Mouse (Mus musculus) MEL (cell line): ENCODE measurements around the gene Ptprk.

ENCODE experiments used
- CHD2 ChIP-seq: IDR thresholded peaks from 2 replicates; pipeline ENCODE4 v1.6.1; 2011; ENCODE audit warnings: low read length, improper control_type of control experiment
- CTCF ChIP-seq, 3 experiments: IDR thresholded peaks in 2 of 3; conservative IDR thresholded peaks in 1 of 3; 2 replicates each; pipeline ENCODE4 v1.5.1; 2011 to 2012; ENCODE audit warnings: low read length in 3 of 3, low read depth in 2 of 3, mild to moderate bottlenecking in 2 of 3, improper control_type of control experiment in 1 of 3, inconsistent platforms in 1 of 3, mixed read lengths in 1 of 3, moderate library complexity in 1 of 3; ENCODE audit not compliant: control insufficient read depth in 1 of 3, insufficient read depth in 1 of 3, poor library complexity in 1 of 3, severe bottlenecking in 1 of 3
- ELF1 ChIP-seq: IDR thresholded peaks from 2 replicates; pipeline ENCODE4 v1.6.1; 2014; ENCODE audit warnings: low read depth, mild to moderate bottlenecking, inconsistent platforms, low read length, improper control_type of control experiment, moderate library complexity
- EP300 ChIP-seq, 2 experiments: IDR thresholded peaks; 2 replicates each; pipeline ENCODE4 v1.6.1; 2011; ENCODE audit warnings: improper control_type of control experiment in 2 of 2, low read length in 2 of 2, low read depth in 1 of 2, mild to moderate bottlenecking in 1 of 2
- POLR2A ChIP-seq, 2 experiments: IDR thresholded peaks; 2 replicates each; pipeline ENCODE4 v1.6.1; 2011 to 2012; ENCODE audit warnings: low read length in 2 of 2, mild to moderate bottlenecking in 2 of 2, control low read depth in 1 of 2, improper control_type of control experiment in 1 of 2, low read depth in 1 of 2, moderate library complexity in 1 of 2; ENCODE audit not compliant: control insufficient read depth in 1 of 2, insufficient read depth in 1 of 2, poor library complexity in 1 of 2
- RCOR1 ChIP-seq: IDR thresholded peaks from 2 replicates; pipeline ENCODE4 v1.6.1; 2012; ENCODE audit warnings: low read depth, mild to moderate bottlenecking, inconsistent platforms, low read length, improper control_type of control experiment
- SIN3A ChIP-seq: IDR thresholded peaks from 2 replicates; pipeline ENCODE4 v1.6.1; 2012; ENCODE audit warnings: low read length, improper control_type of control experiment, inconsistent platforms
- TBP ChIP-seq: IDR thresholded peaks from 2 replicates; pipeline ENCODE4 v1.8.0; 2011; ENCODE audit warnings: low read depth, low read length, improper control_type of control experiment
- USF2 ChIP-seq, 2 experiments: IDR thresholded peaks; 2 replicates each; pipeline ENCODE4 v1.6.1; 2011 to 2012; ENCODE audit warnings: improper control_type of control experiment in 2 of 2, low read length in 2 of 2, borderline replicate concordance in 1 of 2, inconsistent platforms in 1 of 2, low read depth in 1 of 2, mild to moderate bottlenecking in 1 of 2; ENCODE audit not compliant: insufficient read depth in 1 of 2

DNA sequence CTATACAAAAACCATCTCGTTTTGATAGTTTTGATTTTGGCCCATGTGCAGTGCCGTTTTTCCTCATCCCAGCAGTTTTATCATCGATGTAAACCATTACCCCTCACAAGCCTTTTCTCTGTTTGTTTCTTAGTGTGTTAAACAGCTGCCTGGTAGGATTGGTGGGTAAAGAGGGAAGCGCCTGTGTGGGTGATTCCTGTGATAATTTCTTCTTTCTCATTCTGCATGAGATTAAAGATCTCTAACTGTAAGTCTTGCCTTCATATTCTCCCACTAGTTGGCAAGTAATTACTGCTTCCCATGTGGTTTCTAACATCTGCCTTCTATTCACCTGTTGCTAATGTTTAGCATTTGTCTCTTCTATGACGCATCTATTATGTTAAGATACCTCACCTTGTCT lies 116.8 kb downstream of the Ptprk start:
- TF ChIP-seq RCOR1 (no peak), EP300 (IDR thresholded peaks at IDR 0.05; ENCODE audit: low read depth in 1 of 2, low read length in 2 of 2) (no peak), USF2 (IDR thresholded peaks at IDR 0.05; ENCODE audit: borderline replicate concordance in 1 of 2, insufficient read depth in 1 of 2, low read depth in 1 of 2, low read length in 2 of 2) (no peak), CTCF (IDR thresholded peaks at IDR 0.05 in 2 of 3, conservative IDR thresholded peaks at IDR 0.05 in 1 of 3; ENCODE audit: control insufficient read depth in 1 of 3, insufficient read depth in 1 of 3, low read depth in 2 of 3, low read length in 3 of 3, poor library complexity in 1 of 3, severe bottlenecking in 1 of 3) (no peak), POLR2A (IDR thresholded peaks at IDR 0.05; ENCODE audit: control insufficient read depth in 1 of 2, insufficient read depth in 1 of 2, low read depth in 1 of 2, low read length in 2 of 2, poor library complexity in 1 of 2) (no peak), TBP (no peak), SIN3A (no peak), ELF1 (no peak), CHD2 (no peak)
